Mouse (Mus musculus) bone marrow macrophage, adult 2 months (primary cell): Measurements from ENCODE around the gene Ppp6r2. TPM values are rescaled to one million over a fixed set of nuclear protein-coding genes. Genes with fewer than 3 reads are reported as not detected.

Experiments
- H3K27ac ChIP-seq: 2 replicates; pipeline ENCODE4 v1.5.1; 2012; ENCODE audit warnings: low read depth, low read length; ENCODE audit not compliant: insufficient read depth
- H3K4me1 ChIP-seq: 2 replicates; pipeline ENCODE4 v1.6.1; 2012; ENCODE audit warnings: low read length; ENCODE audit not compliant: control insufficient read depth, insufficient read depth
- H3K4me3 ChIP-seq: 2 replicates; pipeline ENCODE4 v1.5.1; 2012; ENCODE audit warnings: mild to moderate bottlenecking, low read length, moderate library complexity; ENCODE audit not compliant: insufficient read depth
- CTCF ChIP-seq: IDR thresholded peaks from 2 replicates; pipeline ENCODE4 v1.5.1; 2012; ENCODE audit warnings: low read depth, mild to moderate bottlenecking, low read length, moderate library complexity
- POLR2A ChIP-seq: IDR thresholded peaks from 2 replicates; pipeline ENCODE4 v1.6.1; 2012; ENCODE audit warnings: mild to moderate bottlenecking, low read depth, low read length, borderline replicate concordance
- polyA plus RNA-seq: library from polyadenylated mRNA; stranded (reverse); fragments of >200 nt; gene quantifications from 2 replicates; pipeline ENCODE4 v1.2.4, GENCODE M21; 2012; ENCODE audit not compliant: missing spikeins, insufficient read depth, insufficient read length

The Ppp6r2 gene
- polyA plus RNA-seq, 1 experiment: 31.6 TPM

DNA sequence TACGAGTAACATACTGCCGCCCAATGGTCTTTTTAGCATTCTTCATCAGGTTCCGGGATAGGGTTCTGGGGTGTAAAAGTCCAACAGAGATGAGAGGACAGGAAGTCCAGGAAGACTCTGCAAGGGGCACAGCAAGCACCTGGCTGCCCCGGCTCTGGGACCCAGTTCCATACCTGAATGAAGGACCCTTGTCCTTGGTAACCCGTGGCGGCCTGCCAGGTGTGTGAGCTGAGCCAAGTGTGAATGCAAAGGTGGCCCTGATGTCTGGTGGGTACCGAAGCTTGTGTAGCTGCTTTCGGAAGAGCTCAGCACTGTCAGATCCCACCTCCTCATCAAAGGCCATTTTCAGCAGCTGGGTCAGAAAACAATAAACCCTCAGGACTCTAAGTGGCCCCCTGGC lies 89.2 kb downstream of the Ppp6r2 start:
- H3K27ac ChIP-seq: no peak overlapping the region
- no peak overlapping the region for H3K4me3 ChIP-seq
- H3K4me1 ChIP-seq: no peaks in the 10 kb centered on the region
- TF ChIP-seq POLR2A (no peak), CTCF (no peak)

DNA sequence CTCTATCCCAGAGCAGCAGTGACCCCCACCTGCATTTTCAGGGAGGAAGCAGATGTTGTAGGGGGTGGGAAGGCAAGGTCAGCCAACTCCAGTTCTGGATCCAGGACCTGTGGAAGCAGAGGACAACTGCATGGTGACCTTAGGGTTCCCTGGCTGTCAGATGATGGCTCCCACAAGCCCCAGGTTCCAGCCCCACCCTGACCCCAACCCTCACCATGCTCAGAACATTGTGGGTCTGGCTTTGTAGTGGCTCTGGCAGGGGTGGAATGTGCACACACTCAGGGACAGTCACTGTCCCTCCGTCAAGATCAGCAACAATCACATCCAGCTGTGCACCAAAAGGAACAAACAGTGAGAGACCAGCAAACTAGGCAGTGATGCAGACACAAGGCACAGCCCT lies 94.6 kb downstream of the Ppp6r2 start:
- Histone ChIP-seq H3K4me1 (peaks cover 36% of the 10 kb centered on the region), H3K4me3 (no peak overlapping the region), H3K27ac (no peak overlapping the region)
- TF ChIP-seq POLR2A (no peak), CTCF (no peak)

DNA sequence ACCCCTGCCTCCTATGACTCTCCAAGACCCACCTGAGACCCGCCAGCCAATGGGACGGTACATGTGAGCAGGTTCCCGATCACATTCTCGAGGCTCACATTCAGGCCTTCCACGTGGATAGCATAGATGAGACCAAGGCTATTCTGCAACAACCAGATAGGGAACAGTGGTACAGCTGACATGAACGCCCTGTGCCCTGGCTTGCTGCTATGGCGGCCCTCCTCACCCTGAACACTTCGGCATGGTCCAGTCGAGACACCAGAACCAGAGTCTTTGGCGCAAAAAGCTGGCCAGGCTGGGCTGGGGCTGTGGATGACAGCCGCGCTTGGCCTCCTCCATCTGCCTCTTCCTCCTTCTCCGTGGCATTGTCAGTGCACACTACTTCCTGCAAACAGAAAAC lies 96.1 kb downstream of the Ppp6r2 start:
- H3K4me3 ChIP-seq: no peak overlapping the region
- TF ChIP-seq POLR2A (no peak), CTCF (no peak)
- peaks cover 45% of the 10 kb centered on the region for H3K4me1 ChIP-seq
- H3K27ac ChIP-seq: no peak overlapping the region

DNA sequence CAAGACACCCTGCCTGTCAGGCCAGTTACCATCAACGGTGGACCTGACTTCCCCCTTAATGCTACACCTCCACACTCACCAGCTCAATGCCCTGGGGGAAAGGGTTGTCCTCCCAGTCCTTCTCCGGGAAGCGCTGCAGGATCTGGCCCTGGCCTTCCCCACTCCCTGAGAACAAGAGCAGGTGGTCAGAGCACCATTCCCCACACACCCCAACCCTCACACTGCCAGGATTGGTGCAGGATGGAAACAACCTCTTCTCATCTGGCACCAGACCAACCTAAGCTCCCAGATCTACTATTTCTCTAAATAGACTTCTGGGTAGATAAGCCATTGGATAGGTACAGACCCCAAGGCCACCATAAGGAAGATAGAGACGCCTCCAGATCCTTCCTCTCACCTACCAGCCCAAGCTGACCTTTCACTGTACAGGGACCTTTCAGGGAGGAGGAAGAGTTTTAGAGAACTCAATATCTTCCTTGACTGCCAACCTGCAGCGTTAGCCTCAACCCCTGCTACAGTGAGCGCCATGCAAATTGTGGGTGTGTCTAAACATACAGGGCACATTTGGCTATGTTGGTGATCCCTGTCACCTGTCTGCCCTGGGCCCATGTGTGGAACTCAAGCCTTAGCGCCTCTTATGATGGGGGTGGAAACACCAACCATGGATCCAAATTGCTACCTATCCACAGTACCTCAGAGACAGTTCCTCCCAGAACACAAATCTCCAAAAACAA lies 97.2 kb downstream of the Ppp6r2 start:
- TF ChIP-seq POLR2A (no peak), CTCF (no peak)
- no peak overlapping the region for H3K27ac ChIP-seq
- H3K4me1 ChIP-seq: peaks cover 53% of the 10 kb centered on the region
- H3K4me3 ChIP-seq: no peak overlapping the region

DNA sequence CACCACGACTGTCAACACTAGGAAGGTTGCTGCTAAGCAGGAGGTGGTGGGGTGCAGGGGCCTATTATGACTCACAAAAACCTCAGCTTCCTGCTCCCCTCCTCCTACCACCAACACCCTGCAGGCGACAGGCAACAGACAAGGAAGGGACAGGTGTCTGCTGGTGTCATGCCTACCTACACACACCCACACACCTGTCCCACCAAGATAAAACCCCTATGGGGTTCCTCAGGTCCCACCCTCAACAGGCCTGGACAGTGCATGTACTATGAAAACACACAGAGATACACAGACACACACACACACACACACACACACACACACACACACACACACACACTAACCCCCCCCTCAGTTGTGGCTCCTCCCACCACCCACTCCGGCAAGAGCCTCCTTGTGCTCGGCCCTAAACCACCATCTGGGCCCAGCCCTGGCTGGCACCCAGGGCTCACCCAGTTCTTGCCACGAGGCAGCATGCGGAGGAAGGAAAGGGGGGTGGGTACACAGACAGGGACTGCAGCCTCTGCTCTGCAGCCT lies 98.7 kb downstream of the Ppp6r2 start:
- no peak overlapping the region for H3K4me3 ChIP-seq
- TF ChIP-seq CTCF: no peak
- no peak for TF ChIP-seq POLR2A
- peaks cover 58% of the 10 kb centered on the region for H3K4me1 ChIP-seq
- no peak overlapping the region for H3K27ac ChIP-seq

DNA sequence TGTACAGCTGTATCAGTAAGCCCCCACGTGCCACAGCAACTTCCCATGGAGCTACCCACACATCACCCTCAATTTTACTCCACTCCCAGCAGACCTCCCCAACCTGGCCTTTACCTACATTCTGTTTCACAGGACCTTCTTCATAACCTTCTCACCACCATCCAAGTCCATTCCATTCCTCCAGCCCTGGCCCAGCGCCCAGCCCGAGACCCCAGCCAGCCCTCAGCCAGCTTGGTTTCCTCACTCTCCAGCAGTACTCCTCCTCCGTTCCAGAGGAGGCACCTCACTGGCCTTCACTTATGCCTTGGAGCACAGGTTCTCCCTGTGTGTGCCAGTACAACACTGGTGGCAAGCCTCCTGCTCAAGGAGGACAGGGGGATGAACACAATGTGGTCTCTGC lies 102.0 kb downstream of the Ppp6r2 start:
- Histone ChIP-seq H3K4me3 (no peak overlapping the region), H3K4me1 (peaks cover 50% of the 10 kb centered on the region), H3K27ac (no peak overlapping the region)
- TF ChIP-seq POLR2A (no peak), CTCF (no peak)

DNA sequence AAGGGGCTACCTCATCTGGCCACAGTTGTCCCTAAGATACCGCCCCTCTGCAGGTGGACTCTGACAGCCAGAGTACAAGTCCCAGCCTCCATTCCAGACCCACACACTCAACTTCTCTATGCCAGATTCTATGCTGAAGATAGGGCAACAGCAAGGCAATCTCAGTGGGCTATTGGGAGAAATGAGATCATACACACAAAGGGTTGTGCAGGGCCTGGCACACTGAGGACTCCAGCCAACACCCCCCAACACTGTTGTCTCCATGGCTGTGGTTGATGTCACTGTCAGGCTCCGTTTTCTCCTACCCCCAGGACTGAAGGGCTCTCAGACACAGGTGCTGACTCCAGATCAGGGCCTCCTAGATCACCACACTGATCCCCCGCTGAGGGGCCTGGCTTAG lies 102.8 kb downstream of the Ppp6r2 start:
- Histone ChIP-seq H3K4me3 (peak overlapping the region; percentile 94), H3K27ac (no peak overlapping the region), H3K4me1 (peaks cover 42% of the 10 kb centered on the region)
- TF ChIP-seq POLR2A (no peak), CTCF (no peak)

DNA sequence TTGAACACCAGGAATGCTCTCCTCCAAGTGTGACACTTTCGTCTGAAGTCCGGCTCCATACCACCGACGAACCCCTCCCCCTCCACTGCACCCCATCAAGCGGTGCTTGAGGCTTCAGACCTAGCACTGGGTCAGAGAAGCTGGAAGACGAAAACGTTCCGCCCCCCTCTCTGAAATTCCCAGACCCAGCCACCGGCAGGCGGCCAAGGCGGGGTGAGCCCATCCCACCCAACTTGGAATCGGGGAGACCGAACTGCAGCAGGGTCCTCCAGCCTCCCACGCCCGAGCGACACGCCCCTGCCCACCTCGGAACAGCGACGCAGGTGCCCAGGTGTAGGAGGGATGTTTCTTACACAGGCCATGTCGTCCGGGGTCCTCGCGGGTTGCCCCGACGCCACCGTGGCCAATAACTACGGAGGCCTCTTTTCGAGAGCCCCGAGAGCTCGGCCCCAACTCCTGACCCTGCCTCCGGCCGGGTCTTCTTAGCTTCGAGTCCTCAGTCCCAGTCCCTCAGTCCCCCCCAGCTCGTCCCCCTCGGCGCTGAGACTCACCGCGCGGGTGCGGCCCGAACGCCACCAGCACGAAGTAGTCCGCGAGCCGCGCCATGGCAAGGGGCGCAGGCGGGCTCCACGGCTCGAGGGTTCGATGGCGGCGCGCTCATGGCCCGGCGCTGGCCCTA lies 103.3 kb downstream of the Ppp6r2 start:
- H3K4me3 ChIP-seq: peak overlapping the region; percentile 94
- peaks cover 37% of the 10 kb centered on the region for H3K4me1 ChIP-seq
- H3K27ac ChIP-seq: no peak overlapping the region
- TF ChIP-seq CTCF (no peak), POLR2A (no peak)

DNA sequence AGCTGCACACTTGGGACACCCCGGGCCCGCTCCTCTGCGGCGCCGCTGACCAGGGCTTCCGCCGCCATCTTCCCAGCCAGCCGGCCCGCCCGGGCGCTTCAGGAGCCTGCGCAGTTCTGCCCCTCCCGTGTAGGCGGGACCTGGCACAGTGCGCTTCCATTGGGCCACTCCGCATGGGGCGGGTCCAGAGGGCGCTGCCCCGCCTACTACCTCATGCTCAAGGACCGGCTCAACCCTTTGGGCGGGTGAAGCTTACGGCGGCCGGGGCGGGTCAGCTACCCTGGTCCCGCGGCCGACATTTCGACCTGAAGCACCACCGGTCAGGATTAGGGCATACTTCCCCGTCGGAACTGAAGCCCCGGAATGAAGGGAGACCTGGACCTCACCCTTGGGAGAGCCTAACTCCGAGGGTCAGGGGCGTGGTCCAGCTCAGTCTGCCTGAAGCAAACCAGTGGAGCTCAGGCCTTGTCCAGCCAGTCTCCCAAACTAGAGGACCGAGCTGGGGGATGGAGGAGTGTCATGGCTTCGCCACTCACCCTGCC lies 103.9 kb downstream of the Ppp6r2 start, which contains the start of gene Sbf1:
Gene Sbf1 (minus strand): TSS at position 122 of the 542 bp plus-strand sequence.
- Histone ChIP-seq H3K4me3 (peak within 1 kb of the TSS; percentile 94), H3K27ac (peak within 1 kb of the TSS; percentile 47; the same call in 1 of the 2 replicates), H3K4me1 (peaks cover 31% of the 10 kb centered on the region)
- TF ChIP-seq CTCF: no peak
- TF ChIP-seq POLR2A: no peak

DNA sequence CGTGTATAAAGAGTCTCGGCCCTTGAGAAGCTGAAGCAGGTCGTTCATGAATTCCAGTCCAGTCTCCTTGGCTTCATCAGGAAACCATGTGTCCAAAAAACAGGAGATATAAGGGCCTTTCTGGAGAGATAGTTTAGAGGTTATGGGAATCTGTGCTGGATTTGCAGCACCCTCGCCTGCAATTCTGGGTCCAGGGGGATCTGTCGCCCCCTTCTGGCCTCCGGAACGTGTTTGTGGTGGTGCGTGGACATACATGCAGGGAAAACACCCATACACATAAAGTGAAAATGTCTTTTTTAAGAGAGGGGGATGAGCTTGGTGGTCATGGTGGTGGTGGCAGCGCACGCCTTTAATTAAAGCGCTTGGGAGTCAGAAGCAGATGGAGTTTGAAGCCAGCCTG lies 104.8 kb downstream of the Ppp6r2 start:
- Histone ChIP-seq H3K27ac (no peak overlapping the region), H3K4me1 (peaks cover 22% of the 10 kb centered on the region), H3K4me3 (no peak overlapping the region)
- TF ChIP-seq POLR2A (no peak), CTCF (no peak; the same call in 1 of the 2 replicates)
